Mouse (Mus musculus): Measurements from ENCODE around the gene 4833423E24Rik. TPM values are rescaled to one million over a fixed set of nuclear protein-coding genes. Genes with fewer than 3 reads are reported as not detected.

The 4833423E24Rik gene
- polyA plus RNA-seq, 1 experiment from 2014 or later = not detected

DNA sequence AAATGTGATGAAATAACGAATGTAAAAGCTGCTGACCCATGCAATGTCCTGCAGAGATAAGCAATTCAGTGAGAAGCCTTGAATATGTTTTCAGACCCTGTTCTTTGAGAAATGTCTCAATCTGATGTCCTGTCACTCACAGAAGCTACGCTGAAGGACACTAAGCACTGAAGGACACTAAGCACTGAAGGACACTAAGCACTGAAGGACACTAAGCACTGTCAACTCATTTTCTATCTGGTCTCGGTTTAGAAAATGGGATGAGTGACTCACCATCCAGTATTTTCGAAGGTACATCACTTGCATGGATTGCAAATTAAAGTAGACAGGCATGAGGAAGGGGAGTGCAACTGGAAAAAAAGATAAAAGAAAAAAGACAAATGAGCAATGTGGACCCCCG lies 28.4 kb downstream of the 4833423E24Rik start:
- Histone ChIP-seq H3K4me2 (no peak overlapping the region), H3K27me3 (ENCODE audit: control insufficient read depth, insufficient read depth, low read length) (no peaks in the 10 kb centered on the region), H3K27ac (ENCODE audit: low read depth, low read length) (no peak overlapping the region), H3K4me3 (ENCODE audit: low read depth, low read length) (no peak overlapping the region), H3K4me1 (ENCODE audit: control insufficient read depth, insufficient read depth, low read length) (no peaks in the 10 kb centered on the region), H3K36me3 (ENCODE audit: control insufficient read depth, insufficient read depth, low read length) (no peaks in the 10 kb centered on the region), H3K9ac (ENCODE audit: low read depth, low read length) (no peak overlapping the region), H3K9me3 (replicated peaks; ENCODE audit: control insufficient read depth, low read length) (no peaks in the 10 kb centered on the region)
- 70% methylated on average over 5 of the region's 5 CpGs for WGBS (ENCODE audit: insufficient replicate concordance)
- no peak for ATAC-seq (replicated peaks; ENCODE audit: insufficient number of reproducible peaks, low FRiP score, low TSS enrichment)

DNA sequence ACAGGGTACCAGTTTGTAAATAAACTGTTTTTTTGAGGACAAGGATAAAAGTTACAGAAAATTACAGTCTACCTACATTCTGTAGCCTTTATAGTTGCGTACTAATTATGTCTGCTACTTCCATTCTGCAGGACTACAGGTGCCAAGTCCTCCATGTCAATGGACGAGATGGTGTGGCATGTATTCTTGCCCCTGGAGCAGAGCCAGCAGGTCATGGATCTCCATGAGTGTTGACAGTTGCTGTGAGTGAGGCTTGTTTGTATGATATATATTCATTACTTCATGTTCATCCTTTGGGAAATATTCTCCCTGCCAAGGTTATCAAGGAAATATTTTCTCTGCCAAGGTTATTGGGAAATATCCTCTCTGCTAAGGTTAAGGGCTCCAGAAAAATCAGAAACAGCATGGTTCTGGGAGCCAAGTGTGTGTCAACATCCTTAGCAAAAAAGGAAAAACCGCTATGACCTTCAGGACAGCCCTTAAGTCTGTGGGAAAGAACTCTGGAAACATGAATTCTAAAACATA lies 52.0 kb downstream of the 4833423E24Rik start:
- Histone ChIP-seq H3K36me3 (ENCODE audit: control insufficient read depth, insufficient read depth, low read length) (no peaks in the 10 kb centered on the region), H3K9me3 (replicated peaks; ENCODE audit: control insufficient read depth, low read length) (no peaks in the 10 kb centered on the region), H3K4me2 (no peak overlapping the region), H3K9ac (ENCODE audit: low read depth, low read length) (no peak overlapping the region), H3K27me3 (ENCODE audit: control insufficient read depth, insufficient read depth, low read length) (no peaks in the 10 kb centered on the region), H3K4me3 (ENCODE audit: low read depth, low read length) (no peak overlapping the region), H3K27ac (ENCODE audit: low read depth, low read length) (no peak overlapping the region), H3K4me1 (ENCODE audit: control insufficient read depth, insufficient read depth, low read length) (no peaks in the 10 kb centered on the region)
- no peak for ATAC-seq (replicated peaks; ENCODE audit: insufficient number of reproducible peaks, low FRiP score, low TSS enrichment)
- 67% methylated on average over 3 of the region's 3 CpGs for WGBS (ENCODE audit: insufficient replicate concordance)

DNA sequence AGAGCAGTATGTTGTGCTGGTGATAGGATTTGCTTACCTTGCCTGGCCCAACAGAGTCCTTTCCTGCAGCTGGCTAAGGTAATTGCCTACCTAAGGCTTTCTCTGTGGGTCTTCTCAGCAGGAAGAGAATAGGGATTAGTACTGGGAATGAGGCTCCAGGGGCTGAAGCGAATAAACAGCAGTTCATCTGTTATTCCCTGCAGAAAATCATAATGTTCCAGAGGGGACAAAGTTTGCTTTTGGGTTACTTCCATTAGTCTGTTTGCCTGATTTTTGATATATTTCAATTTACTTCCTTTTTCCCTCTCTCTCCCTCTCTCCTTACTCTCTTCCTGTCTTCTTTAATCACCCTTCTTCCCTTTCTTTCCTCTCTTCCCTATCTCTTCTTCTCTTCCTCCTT lies 75.3 kb downstream of the 4833423E24Rik start, which contains the start of gene Olfr995:
Olfr995 (minus strand) TSS at position 101 of the 400 bp plus-strand sequence.
- Histone ChIP-seq H3K27ac (ENCODE audit: low read depth, low read length) (no peak within 1 kb of the TSS), H3K4me2 (no peak within 1 kb of the TSS), H3K36me3 (ENCODE audit: control insufficient read depth, insufficient read depth, low read length) (no peaks in the 10 kb centered on the region), H3K4me1 (ENCODE audit: control insufficient read depth, insufficient read depth, low read length) (no peaks in the 10 kb centered on the region), H3K9ac (ENCODE audit: low read depth, low read length) (no peak within 1 kb of the TSS), H3K4me3 (ENCODE audit: low read depth, low read length) (no peak within 1 kb of the TSS), H3K9me3 (replicated peaks; ENCODE audit: control insufficient read depth, low read length) (no peaks in the 10 kb centered on the region), H3K27me3 (ENCODE audit: control insufficient read depth, insufficient read depth, low read length) (no peaks in the 10 kb centered on the region)
- no peak for ATAC-seq (replicated peaks; ENCODE audit: insufficient number of reproducible peaks, low FRiP score, low TSS enrichment)
- WGBS (ENCODE audit: insufficient replicate concordance) = 22% methylated on average over 1 of the region's 1 CpGs

DNA sequence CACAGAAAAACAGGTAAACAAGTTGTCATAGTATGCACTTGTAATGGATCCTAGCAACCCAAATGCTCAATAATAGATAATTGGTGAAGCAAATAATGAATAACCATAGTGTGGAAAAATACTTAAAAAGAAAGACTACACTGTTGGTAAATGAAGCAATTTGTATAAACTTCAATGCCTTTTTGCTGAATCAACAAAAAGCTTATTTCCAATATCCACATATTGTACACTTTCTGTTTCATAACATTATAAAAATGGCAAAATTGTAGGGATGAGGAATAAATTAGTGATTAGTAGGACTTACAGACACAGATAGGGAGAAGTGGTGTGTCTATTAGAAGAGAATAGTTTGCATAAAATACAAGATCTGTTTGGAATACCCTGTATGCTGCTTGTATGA lies 76.3 kb downstream of the 4833423E24Rik start:
- no peaks in the 10 kb centered on the region for H3K9me3 ChIP-seq (replicated peaks; ENCODE audit: control insufficient read depth, low read length)

DNA sequence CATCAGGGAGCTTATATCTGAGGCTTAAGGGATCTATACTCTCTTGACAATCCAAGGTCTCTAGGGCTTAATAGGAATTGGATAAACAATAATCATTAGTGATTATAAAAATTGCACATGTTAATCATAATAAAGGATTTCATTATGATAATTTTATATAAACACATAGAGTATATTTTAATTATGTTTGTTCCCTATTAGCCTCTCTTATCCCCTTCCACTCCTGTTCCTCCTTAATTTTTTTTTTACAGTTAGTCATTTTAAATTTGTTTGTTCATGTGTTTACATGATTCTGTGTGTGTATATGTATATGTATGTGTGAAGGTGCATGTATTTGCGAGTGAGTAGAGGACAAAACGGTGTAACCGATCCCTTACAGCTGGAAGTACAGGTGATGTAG lies 82.5 kb downstream of the 4833423E24Rik start, which contains the start of gene Olfr994:
Olfr994 (minus strand) TSS at position 101 of the 400 bp plus-strand sequence.
- no peak within 1 kb of the TSS for H3K9ac ChIP-seq (ENCODE audit: low read depth, low read length)
- ATAC-seq (replicated peaks; ENCODE audit: insufficient number of reproducible peaks, low FRiP score, low TSS enrichment) = no peak
- no peak within 1 kb of the TSS for H3K27ac ChIP-seq (ENCODE audit: low read depth, low read length)
- H3K4me2 ChIP-seq = no peak within 1 kb of the TSS
- no peaks in the 10 kb centered on the region for H3K4me1 ChIP-seq (ENCODE audit: control insufficient read depth, insufficient read depth, low read length)
- no peaks in the 10 kb centered on the region for H3K27me3 ChIP-seq (ENCODE audit: control insufficient read depth, insufficient read depth, low read length)
- H3K4me3 ChIP-seq (ENCODE audit: low read depth, low read length) = no peak within 1 kb of the TSS
- no peaks in the 10 kb centered on the region for H3K36me3 ChIP-seq (ENCODE audit: control insufficient read depth, insufficient read depth, low read length)
- WGBS (ENCODE audit: insufficient replicate concordance) = 79% methylated on average over 3 of the region's 3 CpGs
- no peaks in the 10 kb centered on the region for H3K9me3 ChIP-seq (replicated peaks; ENCODE audit: control insufficient read depth, low read length)

More for the DNA sequence above, 76.3 kb downstream of the 4833423E24Rik start:
- no peak overlapping the region for H3K4me3 ChIP-seq (ENCODE audit: low read depth, low read length)
- H3K36me3 ChIP-seq (ENCODE audit: control insufficient read depth, insufficient read depth, low read length) = no peaks in the 10 kb centered on the region
- no peak for ATAC-seq (replicated peaks; ENCODE audit: insufficient number of reproducible peaks, low FRiP score, low TSS enrichment)
- no peak overlapping the region for H3K9ac ChIP-seq (ENCODE audit: low read depth, low read length)
- no peaks in the 10 kb centered on the region for H3K4me1 ChIP-seq (ENCODE audit: control insufficient read depth, insufficient read depth, low read length)
- H3K27ac ChIP-seq (ENCODE audit: low read depth, low read length) = no peak overlapping the region
- H3K4me2 ChIP-seq = no peak overlapping the region
- no peaks in the 10 kb centered on the region for H3K27me3 ChIP-seq (ENCODE audit: control insufficient read depth, insufficient read depth, low read length)

Other genes with a start within 250 kb of the 4833423E24Rik start
- gene Olfr987, start 179.7 kb downstream of the 4833423E24Rik start, polyA plus RNA-seq (2014; fragmentation: Nextera tagmentation; extraction: Ambion mirVana) = not detected in 2 replicates
- not detected in 2 replicates for gene Olfr988, start 155.8 kb downstream of the 4833423E24Rik start, polyA plus RNA-seq (2014; fragmentation: Nextera tagmentation; extraction: Ambion mirVana)
- gene Olfr992, start 109.6 kb downstream of the 4833423E24Rik start, polyA plus RNA-seq (2014; fragmentation: Nextera tagmentation; extraction: Ambion mirVana) = not detected in 2 replicates
- not detected in 2 replicates for gene Olfr993, start 104.1 kb downstream of the 4833423E24Rik start, polyA plus RNA-seq (2014; fragmentation: Nextera tagmentation; extraction: Ambion mirVana)
- not detected in 2 replicates for gene Olfr994, start 82.6 kb downstream of the 4833423E24Rik start, polyA plus RNA-seq (2014; fragmentation: Nextera tagmentation; extraction: Ambion mirVana)
- not detected in 2 replicates for gene Olfr995, start 75.4 kb downstream of the 4833423E24Rik start, polyA plus RNA-seq (2014; fragmentation: Nextera tagmentation; extraction: Ambion mirVana)
- gene Olfr996, start 60.2 kb upstream of the 4833423E24Rik start, polyA plus RNA-seq (2014; fragmentation: Nextera tagmentation; extraction: Ambion mirVana) = not detected in 2 replicates
- gene Olfr998, start 69.9 kb upstream of the 4833423E24Rik start, polyA plus RNA-seq (2014; fragmentation: Nextera tagmentation; extraction: Ambion mirVana) = not detected in 2 replicates
- gene Olfr1000, start 92.9 kb upstream of the 4833423E24Rik start, polyA plus RNA-seq (2014; fragmentation: Nextera tagmentation; extraction: Ambion mirVana) = not detected in 2 replicates
- not detected in 2 replicates for gene Olfr1002, start 131.7 kb upstream of the 4833423E24Rik start, polyA plus RNA-seq (2014; fragmentation: Nextera tagmentation; extraction: Ambion mirVana)
- not detected in 2 replicates for gene Olfr154, start 145.4 kb upstream of the 4833423E24Rik start, polyA plus RNA-seq (2014; fragmentation: Nextera tagmentation; extraction: Ambion mirVana)
- not detected in 2 replicates for gene Olfr1006, start 159.7 kb upstream of the 4833423E24Rik start, polyA plus RNA-seq (2014; fragmentation: Nextera tagmentation; extraction: Ambion mirVana)
- not detected in 2 replicates for gene Olfr1008, start 170.4 kb upstream of the 4833423E24Rik start, polyA plus RNA-seq (2014; fragmentation: Nextera tagmentation; extraction: Ambion mirVana)
- gene Olfr1009, start 196.4 kb upstream of the 4833423E24Rik start, polyA plus RNA-seq (2014; fragmentation: Nextera tagmentation; extraction: Ambion mirVana) = not detected in 2 replicates
- not detected in 2 replicates for gene Olfr1012, start 243.7 kb upstream of the 4833423E24Rik start, polyA plus RNA-seq (2014; fragmentation: Nextera tagmentation; extraction: Ambion mirVana)
- gene Olfr1013, start 248.1 kb upstream of the 4833423E24Rik start, polyA plus RNA-seq (2014; fragmentation: Nextera tagmentation; extraction: Ambion mirVana) = not detected in 2 replicates

Measured in heart, embryonic 11.5 days (tissue).